Mouse (Mus musculus) bone marrow macrophage, adult 2 months (primary cell): ENCODE results near the gene 1700029P11Rik. TPM values are rescaled to one million over a fixed set of nuclear protein-coding genes. Genes with fewer than 3 reads are reported as not detected.
"Not testable (repeated sequence)": the region's sequence is repeated elsewhere in the genome, so short reads cannot be mapped to it uniquely, and the experiment has no call there.

Source experiments
- H3K27ac ChIP-seq: 2 replicates; pipeline ENCODE4 v1.5.1; 2012; ENCODE audit warnings: low read depth, low read length; ENCODE audit not compliant: insufficient read depth
- H3K4me1 ChIP-seq: 2 replicates; pipeline ENCODE4 v1.6.1; 2012; ENCODE audit warnings: low read length; ENCODE audit not compliant: control insufficient read depth, insufficient read depth
- H3K4me3 ChIP-seq: 2 replicates; pipeline ENCODE4 v1.5.1; 2012; ENCODE audit warnings: mild to moderate bottlenecking, low read length, moderate library complexity; ENCODE audit not compliant: insufficient read depth
- CTCF ChIP-seq: IDR thresholded peaks from 2 replicates; pipeline ENCODE4 v1.5.1; 2012; ENCODE audit warnings: low read depth, mild to moderate bottlenecking, low read length, moderate library complexity
- POLR2A ChIP-seq: IDR thresholded peaks from 2 replicates; pipeline ENCODE4 v1.6.1; 2012; ENCODE audit warnings: mild to moderate bottlenecking, low read depth, low read length, borderline replicate concordance
- polyA plus RNA-seq: library from polyadenylated mRNA; stranded (reverse); fragments of >200 nt; gene quantifications from 2 replicates; pipeline ENCODE4 v1.2.4, GENCODE M21; 2012; ENCODE audit not compliant: missing spikeins, insufficient read depth, insufficient read length

Gene 1700029P11Rik
- polyA plus RNA-seq, 1 experiment, result not detected

DNA sequence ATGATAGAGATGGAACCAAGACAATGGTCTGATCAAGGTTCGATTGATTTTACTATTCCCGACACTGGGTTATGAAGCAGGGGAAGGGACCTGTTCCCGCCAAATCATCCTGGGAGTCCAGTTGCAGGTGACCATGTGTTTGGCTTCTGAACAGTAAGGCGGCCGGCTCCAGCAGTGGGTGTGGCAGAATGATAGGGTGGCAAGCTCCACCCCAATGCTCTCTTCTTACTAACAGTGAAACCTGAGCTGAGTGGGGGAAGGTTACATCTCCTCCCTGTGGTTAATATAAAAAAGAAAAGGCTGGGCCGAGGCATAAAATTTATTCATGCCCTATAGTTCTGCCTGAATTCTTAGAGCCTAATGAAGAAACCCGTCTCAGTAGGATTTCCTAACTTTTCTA, 11.2 kb upstream of the 1700029P11Rik start:
- no peak overlapping the region for H3K4me3 ChIP-seq
- TF ChIP-seq CTCF, result no peak
- TF ChIP-seq POLR2A, result no peak
- no peak overlapping the region for H3K27ac ChIP-seq
- H3K4me1 ChIP-seq, result no peaks in the 10 kb centered on the region

- H3K4me3 ChIP-seq, H3K27ac ChIP-seq, H3K4me1 ChIP-seq: not testable (repeated sequence)
Measured at GRCm38 (mm10) chr15:81969635-81970034, 10.7 kb upstream of the 1700029P11Rik start.

DNA sequence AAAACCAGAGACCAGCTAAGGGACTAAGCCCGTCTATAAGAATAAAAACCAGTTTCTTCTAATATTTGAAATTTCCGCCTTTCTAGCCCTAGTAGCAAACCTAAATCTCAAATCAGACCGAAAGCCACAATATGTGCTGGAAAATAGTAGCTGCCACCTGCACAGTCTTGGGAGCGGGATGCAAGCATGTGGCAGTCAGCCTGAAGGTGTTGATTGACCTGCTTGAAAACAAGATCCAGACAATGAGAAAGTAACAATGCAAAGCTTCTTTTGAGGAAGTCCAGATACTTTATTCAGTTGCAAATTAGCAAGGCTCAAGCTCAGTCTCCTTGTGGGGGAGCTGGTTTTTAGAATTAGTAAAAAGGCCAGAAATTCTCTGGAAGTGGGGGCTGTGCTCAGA, 9.8 kb upstream of the 1700029P11Rik start:
- not testable (repeated sequence) for H3K4me3 ChIP-seq, H3K27ac ChIP-seq, H3K4me1 ChIP-seq

DNA sequence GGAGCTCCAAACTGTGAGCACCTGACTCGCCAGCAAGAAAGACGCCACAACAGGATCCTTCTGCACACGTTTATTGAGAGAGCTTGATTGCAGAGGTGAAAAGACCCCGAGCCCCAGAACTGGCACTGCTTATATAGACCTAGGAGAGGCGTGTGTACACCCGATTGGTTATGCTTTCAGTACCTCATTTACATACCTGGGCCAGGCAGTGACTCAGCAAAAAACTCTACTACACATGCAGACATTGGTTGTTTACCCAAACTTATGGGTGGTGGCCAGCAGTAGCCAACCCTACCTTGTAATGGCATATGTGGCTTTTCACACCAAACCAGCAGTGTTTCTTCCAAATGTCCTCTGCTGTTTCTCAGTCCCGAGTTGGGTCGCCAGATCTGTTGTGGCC, 5.2 kb upstream of the 1700029P11Rik start:
- not testable (repeated sequence) for H3K4me1 ChIP-seq, H3K4me3 ChIP-seq, H3K27ac ChIP-seq

GRCm38 (mm10) chr15:81982173-81982572, 1.8 kb downstream of the 1700029P11Rik start:
- Histone ChIP-seq H3K4me3 (no peak overlapping the region), H3K27ac (no peak overlapping the region), H3K4me1 (no peaks in the 10 kb centered on the region)
- TF ChIP-seq POLR2A (no peak), CTCF (no peak)

DNA sequence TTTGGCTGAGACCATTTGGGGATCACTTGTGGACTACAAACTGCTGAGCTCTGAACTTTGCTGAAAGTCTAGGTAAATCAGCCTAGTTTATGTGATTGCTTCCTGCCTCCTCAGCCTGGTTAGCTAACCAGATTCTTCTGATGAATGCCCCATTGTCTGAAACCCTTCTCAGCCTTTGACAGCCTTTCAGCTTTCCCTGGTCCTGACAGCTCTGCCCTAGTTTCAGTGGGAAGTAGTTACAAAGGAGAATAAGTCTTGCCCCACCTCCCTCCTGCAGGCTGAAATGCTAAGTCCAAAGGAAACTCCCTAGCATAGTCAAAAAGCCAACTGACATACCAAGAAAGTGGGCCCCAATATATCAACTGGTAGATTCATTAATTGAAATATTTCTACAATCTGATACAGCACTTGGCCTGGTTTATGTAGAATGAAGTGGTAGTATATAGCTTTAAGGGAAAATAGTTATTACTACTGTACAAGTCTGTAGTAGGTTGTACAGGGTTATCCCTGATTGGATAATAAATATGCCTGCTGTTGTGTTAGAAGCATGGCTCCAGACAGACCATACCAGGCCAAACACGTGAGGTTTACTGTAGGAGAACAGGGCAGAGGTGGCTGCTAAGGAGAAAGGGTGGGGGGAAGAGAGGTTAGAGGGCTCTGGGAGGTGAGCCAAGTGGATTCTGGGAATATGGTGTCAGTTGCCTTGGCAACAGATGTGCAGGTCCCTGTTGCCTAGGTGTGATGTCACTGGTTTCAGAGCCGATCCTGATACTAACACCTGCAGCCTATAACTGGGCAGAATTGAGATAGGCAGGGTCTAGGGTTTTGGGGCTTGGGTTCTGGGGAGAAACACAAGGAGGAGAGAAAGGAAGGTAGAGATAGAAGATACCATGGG, 5.2 kb downstream of the 1700029P11Rik start:
- TF ChIP-seq POLR2A (no peak), CTCF (no peak)
- Histone ChIP-seq H3K27ac (no peak overlapping the region), H3K4me3 (no peak overlapping the region), H3K4me1 (no peaks in the 10 kb centered on the region)

- Histone ChIP-seq H3K4me3 (no peak within 1 kb of the TSS), H3K4me1 (no peaks in the 10 kb centered on the region), H3K27ac (no peak within 1 kb of the TSS)
- TF ChIP-seq POLR2A, result no peak
- no peak for TF ChIP-seq CTCF
Measured at GRCm38 (mm10) chr15:81987646-81988045, 7.3 kb downstream of the 1700029P11Rik start, which contains the start of gene Xrcc6. Xrcc6 (plus strand) TSS chr15:81987835.

GRCm38 (mm10) chr15:81989371-81990062, 9.2 kb downstream of the 1700029P11Rik start:
- TF ChIP-seq CTCF (peak; percentile 72), POLR2A (no peak)
- Histone ChIP-seq H3K4me1 (no peaks in the 10 kb centered on the region), H3K4me3 (no peak overlapping the region), H3K27ac (no peak overlapping the region)

- Histone ChIP-seq H3K4me1 (no peaks in the 10 kb centered on the region), H3K27ac (no peak overlapping the region), H3K4me3 (no peak overlapping the region)
- TF ChIP-seq CTCF, result no peak
- TF ChIP-seq POLR2A, result no peak
Measured at GRCm38 (mm10) chr15:81990549-81990948, 10.2 kb downstream of the 1700029P11Rik start.

DNA sequence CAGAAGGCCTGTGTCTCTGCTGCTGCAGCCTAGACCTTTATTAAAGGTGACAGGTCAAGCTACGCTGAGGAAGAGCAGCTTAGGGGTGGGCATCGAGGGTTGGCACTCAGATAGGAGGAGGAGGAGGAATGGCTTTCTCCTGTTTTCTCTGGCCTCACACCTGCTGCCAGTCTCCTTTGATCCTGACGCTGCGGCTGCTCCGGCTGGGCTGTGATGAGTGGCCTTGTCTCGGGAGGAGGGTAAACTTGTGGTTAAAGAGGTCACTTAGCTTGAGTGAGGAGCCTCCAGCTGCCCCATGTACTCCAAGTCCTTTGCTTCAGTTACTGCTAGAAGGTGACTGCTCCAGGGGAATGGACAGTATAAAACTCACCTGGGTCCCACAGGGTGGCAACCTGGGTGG, 13.7 kb downstream of the 1700029P11Rik start:
- Histone ChIP-seq H3K27ac (no peak overlapping the region), H3K4me3 (no peak overlapping the region), H3K4me1 (no peaks in the 10 kb centered on the region)
- TF ChIP-seq CTCF (no peak), POLR2A (no peak)

GRCm38 (mm10) chr15:82004257-82004656, 23.9 kb downstream of the 1700029P11Rik start:
- no peak overlapping the region for H3K27ac ChIP-seq
- H3K4me3 ChIP-seq, result no peak overlapping the region
- TF ChIP-seq POLR2A, result no peak
- no peak for TF ChIP-seq CTCF
- H3K4me1 ChIP-seq, result no peaks in the 10 kb centered on the region
